In the genomic region with DNA sequence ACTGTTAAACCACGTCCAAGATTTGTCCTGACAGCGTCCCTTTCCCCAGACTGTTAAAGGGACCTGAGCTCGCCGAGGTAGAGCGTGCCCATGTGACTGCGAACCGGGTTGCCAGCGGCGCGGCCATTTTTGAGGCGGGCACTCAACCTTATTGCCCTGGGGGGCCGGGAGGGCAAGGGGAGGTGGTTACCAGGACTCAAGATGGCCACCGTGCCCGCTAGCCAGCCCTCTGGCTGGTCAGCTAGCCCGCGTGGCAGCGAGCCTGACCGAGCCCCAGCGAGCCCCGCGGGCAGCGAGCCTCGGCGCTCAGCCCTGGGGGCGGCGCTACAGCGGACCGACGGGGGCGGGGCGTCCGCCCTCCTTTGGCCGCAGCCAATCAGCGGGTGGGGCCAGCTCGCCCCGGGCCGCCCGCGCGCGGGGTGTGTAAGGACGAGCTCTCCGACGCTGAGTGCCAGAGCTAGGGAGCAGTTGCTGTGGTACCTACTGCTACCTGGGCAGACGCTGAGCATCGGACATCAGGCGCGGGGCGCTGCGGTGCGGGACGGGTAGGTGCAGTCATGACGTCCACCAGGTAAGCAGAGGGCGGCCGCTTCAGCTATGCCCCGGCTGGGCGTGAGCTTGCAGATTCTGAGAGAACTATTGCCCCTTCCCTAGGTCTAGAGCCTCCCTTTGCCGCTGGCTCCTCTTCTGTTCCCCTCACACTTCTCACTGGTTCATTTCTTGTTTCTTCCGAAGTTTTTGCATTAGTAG, we compare ENCODE assay signal across 8 mouse cellular contexts. TPM values are rescaled to one million over a fixed set of nuclear protein-coding genes. Genes with fewer than 3 reads are reported as not detected.
DNase-seq lines count a peak whose midpoint lies in the region; ATAC-seq and TF ChIP-seq lines count a peak whose summit lies in the region.

No protein-coding gene starts in this region.

- under 1% methylated on average over 57 of the region's 59 CpGs for WGBS in intestine, postnatal 0 days
- under 1% methylated on average over 56 of the region's 59 CpGs for WGBS in midbrain, embryonic 11.5 days

- TF ChIP-seq CTCF in intestine, postnatal 0 days (IDR thresholded peaks at IDR 0.05; ENCODE audit: low read depth), result no peak

- DNase-seq in adrenal gland, postnatal 10 days, result peak; percentile 97
- peak; percentile 92 for DNase-seq in embryo, embryonic 9.5 days (ENCODE audit: extremely low spot score)
- DNase-seq in gastrocnemius, postnatal 4 days (ENCODE audit: low spot score in 2 of 2), result peak; percentile 88 to 90
- peak; percentile 96 for DNase-seq in left cerebral cortex, postnatal 4 days
- DNase-seq in midbrain, embryonic 11.5 days (ENCODE audit: low spot score, missing footprints), result peak; percentile 99
- peak; percentile 81 for DNase-seq in right cerebral cortex, postnatal 4 days
- DNase-seq in yolk sac, embryonic 10.5 days (ENCODE audit: low spot score), result peak; percentile 91

- no peaks in the 10 kb centered on the region for H3K9me3 ChIP-seq in intestine, postnatal 0 days (ENCODE audit: control insufficient read depth)
- no peaks in the 10 kb centered on the region for H3K9me3 ChIP-seq in midbrain, embryonic 11.5 days (ENCODE audit: control insufficient read depth, low read length)

- H3K27ac ChIP-seq in intestine, postnatal 0 days (ENCODE audit: low read depth, low read length), result peak overlapping the region; percentile 89
- no peak overlapping the region for H3K27ac ChIP-seq in midbrain, embryonic 11.5 days (ENCODE audit: low read depth, low read length)

- H3K4me2 ChIP-seq in intestine, postnatal 0 days (replicated peaks; ENCODE audit: low read depth), result peak overlapping the region; percentile 85
- peak overlapping the region; percentile 57 for H3K4me2 ChIP-seq in midbrain, embryonic 11.5 days

- no peaks in the 10 kb centered on the region for H3K36me3 ChIP-seq in intestine, postnatal 0 days (ENCODE audit: control insufficient read depth, insufficient read depth)
- H3K36me3 ChIP-seq in midbrain, embryonic 11.5 days (ENCODE audit: control insufficient read depth, insufficient read depth, low read length), result no peaks in the 10 kb centered on the region

- peak overlapping the region; percentile 59 for H3K4me3 ChIP-seq in intestine, postnatal 0 days (ENCODE audit: low read depth, low read length)
- peak overlapping the region; percentile 45 for H3K4me3 ChIP-seq in midbrain, embryonic 11.5 days (ENCODE audit: low read depth, low read length)

- H3K9ac ChIP-seq in intestine, postnatal 0 days (ENCODE audit: low read depth, low read length), result peak overlapping the region; percentile 68
- peak overlapping the region; percentile 74 for H3K9ac ChIP-seq in midbrain, embryonic 11.5 days (ENCODE audit: low read length)

- intact Hi-C loops in left cerebral cortex, postnatal 4 days (cut with DNase I), result no loop called here

- peak; percentile 99 for ATAC-seq in intestine, postnatal 0 days
- ATAC-seq in midbrain, embryonic 11.5 days (ENCODE audit: low FRiP score), result peak; percentile 99

- H3K4me1 ChIP-seq in intestine, postnatal 0 days (replicated peaks; ENCODE audit: control insufficient read depth, insufficient read depth, low read length), result 0 out of 2 replicates have a peak, but pooled peaks cover 7% of the 10 kb centered on the region
- H3K4me1 ChIP-seq in midbrain, embryonic 11.5 days (ENCODE audit: control insufficient read depth, insufficient read depth, low read length), result peaks cover 5% of the 10 kb centered on the region; the same call in 1 of the 2 replicates

- H3K27me3 ChIP-seq in intestine, postnatal 0 days (replicated peaks; ENCODE audit: control insufficient read depth, insufficient read depth, low read length), result no peaks in the 10 kb centered on the region
- H3K27me3 ChIP-seq in midbrain, embryonic 11.5 days (ENCODE audit: control insufficient read depth, insufficient read depth, low read length), result no peaks in the 10 kb centered on the region

RNA-seq across cellular contexts. Expression of a gene that starts 23.6 kb away (rescaled TPM):
- 100 to 1,000 TPM; 120 to 147 TPM for total RNA-seq in adrenal gland, postnatal 10 days (2021)
- total RNA-seq in gastrocnemius, postnatal 4 days (2021), result 10 to 100 TPM; 40.6 to 57.3 TPM
- 240 and 254 TPM in 2 replicates for polyA plus RNA-seq in intestine, postnatal 0 days (2015; fragmentation: Nextera tagmentation; extraction: Ambion mirVana)
- 10 to 100 TPM; 51.6 to 52.3 TPM for total RNA-seq in left cerebral cortex, postnatal 4 days (2021)
- polyA plus RNA-seq in midbrain, embryonic 11.5 days (2014; fragmentation: Nextera tagmentation; extraction: Ambion mirVana), result 112 and 120 TPM in 2 replicates

RNA-seq across cellular contexts. Expression of a gene that starts 23.6 kb away (rescaled TPM):
- total RNA-seq in adrenal gland, postnatal 10 days (2021), result 10 to 100 TPM; 72.5 to 74.6 TPM
- 10 to 100 TPM; 58.0 to 58.7 TPM for total RNA-seq in gastrocnemius, postnatal 4 days (2021)
- 58.8 and 60.0 TPM in 2 replicates for polyA plus RNA-seq in intestine, postnatal 0 days (2015; fragmentation: Nextera tagmentation; extraction: Ambion mirVana)
- total RNA-seq in left cerebral cortex, postnatal 4 days (2021), result 10 to 100 TPM; 89.5 to 93.0 TPM
- 143 and 159 TPM in 2 replicates for polyA plus RNA-seq in midbrain, embryonic 11.5 days (2014; fragmentation: Nextera tagmentation; extraction: Ambion mirVana)
